Mouse (Mus musculus): ENCODE data around the gene Sgtb. TPM values are rescaled to one million over a fixed set of nuclear protein-coding genes. Genes with fewer than 3 reads are reported as not detected.

The Sgtb gene
- polyA plus RNA-seq, 1 experiment from 2014 or later = 32.5 TPM

DNA sequence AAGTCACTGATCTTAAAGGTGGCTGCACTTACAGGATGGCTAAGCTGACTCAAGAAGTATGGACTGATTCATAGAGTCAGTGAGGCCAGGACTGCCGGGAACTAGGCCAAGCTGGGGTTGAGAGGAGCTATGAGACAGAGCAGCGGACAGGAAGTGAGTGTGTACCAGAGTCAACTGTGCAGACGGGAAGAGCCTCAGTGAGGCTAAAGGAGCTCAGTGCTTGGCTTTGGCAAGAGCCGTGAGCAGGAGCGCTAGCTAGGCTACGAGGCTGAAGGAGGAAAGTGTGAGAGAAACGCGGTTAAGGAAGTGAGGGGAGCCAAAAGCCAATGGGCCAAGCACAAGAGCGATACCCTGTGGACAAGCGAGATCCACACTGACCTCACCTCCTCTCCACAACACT is 34.8 kb upstream of the Sgtb start:
- WGBS = 84% methylated on average over 10 of the region's 10 CpGs
- Histone ChIP-seq H3K27ac (ENCODE audit: low read depth, low read length) (no peak overlapping the region), H3K27me3 (replicated peaks; ENCODE audit: control insufficient read depth, insufficient read depth, low read length) (no peaks in the 10 kb centered on the region), H3K36me3 (ENCODE audit: control insufficient read depth, insufficient read depth, low read length) (peaks cover 8% of the 10 kb centered on the region), H3K4me3 (ENCODE audit: low read length) (no peak overlapping the region), H3K9ac (ENCODE audit: low read depth, low read length) (no peak overlapping the region), H3K4me1 (ENCODE audit: control insufficient read depth, insufficient read depth, low read depth, low read length) (no peaks in the 10 kb centered on the region), H3K4me2 (ENCODE audit: low read length) (no peak overlapping the region), H3K9me3 (ENCODE audit: control insufficient read depth, low read length) (no peaks in the 10 kb centered on the region)
- ATAC-seq = no peak; the same call in 1 of the 2 replicates

DNA sequence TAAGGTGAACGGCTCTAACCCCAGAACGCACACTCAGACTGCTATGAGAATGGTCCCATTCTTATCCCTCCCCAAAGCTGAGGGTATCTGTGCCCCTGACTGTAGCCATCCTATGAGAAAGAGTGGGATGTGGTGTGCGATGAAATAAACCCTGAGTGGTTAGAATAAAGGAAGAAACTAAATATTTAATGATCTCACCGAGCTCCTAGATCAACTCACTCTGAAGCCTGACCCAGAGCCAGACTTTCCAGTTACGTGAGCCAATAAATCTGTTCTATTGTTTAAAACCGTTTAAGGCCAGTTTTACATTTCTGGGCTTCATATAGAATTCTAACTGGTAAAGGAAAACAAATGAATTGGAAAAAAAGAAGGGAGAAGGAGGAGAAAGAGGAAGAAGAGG is 32.5 kb upstream of the Sgtb start:
- ATAC-seq = no peak
- H3K4me1 ChIP-seq (ENCODE audit: control insufficient read depth, insufficient read depth, low read depth, low read length) = no peaks in the 10 kb centered on the region
- no peak overlapping the region for H3K4me2 ChIP-seq (ENCODE audit: low read length)
- no peak overlapping the region for H3K4me3 ChIP-seq (ENCODE audit: low read length)
- H3K36me3 ChIP-seq (ENCODE audit: control insufficient read depth, insufficient read depth, low read length) = peaks cover 5% of the 10 kb centered on the region
- WGBS = 76% methylated on average over 6 of the region's 6 CpGs
- H3K27ac ChIP-seq (ENCODE audit: low read depth, low read length) = no peak overlapping the region
- H3K27me3 ChIP-seq (replicated peaks; ENCODE audit: control insufficient read depth, insufficient read depth, low read length) = no peaks in the 10 kb centered on the region
- no peak overlapping the region for H3K9ac ChIP-seq (ENCODE audit: low read depth, low read length)
- no peaks in the 10 kb centered on the region for H3K9me3 ChIP-seq (ENCODE audit: control insufficient read depth, low read length)

DNA sequence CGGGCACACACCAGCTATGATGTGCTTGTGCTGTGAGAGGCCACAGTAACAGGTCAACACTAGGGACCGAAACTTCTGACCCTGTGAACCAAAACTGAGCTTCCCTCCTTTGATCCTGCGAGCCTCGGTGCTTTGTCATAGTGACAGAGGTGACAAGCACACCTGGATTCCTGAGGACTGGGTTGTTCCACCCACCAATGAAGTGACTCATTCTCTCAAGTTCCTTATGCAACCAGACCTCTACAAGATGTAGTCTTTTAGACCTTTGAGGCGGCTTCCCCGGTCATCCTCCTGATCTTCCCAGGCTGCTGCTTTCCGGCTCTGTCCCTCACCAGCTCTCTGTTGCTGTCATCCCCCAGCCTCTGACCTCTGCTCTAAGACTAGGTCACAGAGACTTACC is 27.0 kb upstream of the Sgtb start:
- Histone ChIP-seq H3K27ac (ENCODE audit: low read depth, low read length) (no peak overlapping the region), H3K9me3 (ENCODE audit: control insufficient read depth, low read length) (no peaks in the 10 kb centered on the region), H3K4me3 (ENCODE audit: low read length) (no peak overlapping the region), H3K36me3 (ENCODE audit: control insufficient read depth, insufficient read depth, low read length) (no peaks in the 10 kb centered on the region), H3K4me1 (ENCODE audit: control insufficient read depth, insufficient read depth, low read depth, low read length) (no peaks in the 10 kb centered on the region), H3K4me2 (ENCODE audit: low read length) (no peak overlapping the region), H3K9ac (ENCODE audit: low read depth, low read length) (no peak overlapping the region), H3K27me3 (replicated peaks; ENCODE audit: control insufficient read depth, insufficient read depth, low read length) (no peaks in the 10 kb centered on the region)
- ATAC-seq = no peak
- 96% methylated on average over 7 of the region's 7 CpGs for WGBS

DNA sequence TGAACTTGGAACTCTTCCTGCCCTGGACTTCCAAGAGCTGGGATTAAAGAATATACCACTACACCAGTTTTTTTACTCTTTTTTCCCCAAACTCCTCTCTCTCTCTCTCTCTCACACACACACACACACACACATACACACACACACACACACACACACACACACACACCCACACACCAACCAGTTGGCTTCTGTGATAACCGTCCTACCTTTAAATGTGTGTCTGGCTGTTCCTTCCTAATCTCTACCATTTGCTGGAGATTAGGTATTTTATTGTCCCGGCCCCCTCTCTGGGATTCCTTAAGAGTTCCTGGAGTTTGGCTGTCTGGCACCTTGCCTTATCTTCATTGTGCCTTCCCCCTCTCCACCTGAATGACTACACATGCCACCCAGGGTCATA is 24.9 kb upstream of the Sgtb start:
- no peak for ATAC-seq
- H3K4me2 ChIP-seq (ENCODE audit: low read length) = no peak overlapping the region
- no peak overlapping the region for H3K9ac ChIP-seq (ENCODE audit: low read depth, low read length)
- H3K9me3 ChIP-seq (ENCODE audit: control insufficient read depth, low read length) = no peaks in the 10 kb centered on the region
- H3K4me3 ChIP-seq (ENCODE audit: low read length) = no peak overlapping the region
- 83% methylated on average over 2 of the region's 2 CpGs for WGBS
- no peaks in the 10 kb centered on the region for H3K27me3 ChIP-seq (replicated peaks; ENCODE audit: control insufficient read depth, insufficient read depth, low read length)
- H3K36me3 ChIP-seq (ENCODE audit: control insufficient read depth, insufficient read depth, low read length) = no peaks in the 10 kb centered on the region
- no peak overlapping the region for H3K27ac ChIP-seq (ENCODE audit: low read depth, low read length)
- H3K4me1 ChIP-seq (ENCODE audit: control insufficient read depth, insufficient read depth, low read depth, low read length) = no peaks in the 10 kb centered on the region

DNA sequence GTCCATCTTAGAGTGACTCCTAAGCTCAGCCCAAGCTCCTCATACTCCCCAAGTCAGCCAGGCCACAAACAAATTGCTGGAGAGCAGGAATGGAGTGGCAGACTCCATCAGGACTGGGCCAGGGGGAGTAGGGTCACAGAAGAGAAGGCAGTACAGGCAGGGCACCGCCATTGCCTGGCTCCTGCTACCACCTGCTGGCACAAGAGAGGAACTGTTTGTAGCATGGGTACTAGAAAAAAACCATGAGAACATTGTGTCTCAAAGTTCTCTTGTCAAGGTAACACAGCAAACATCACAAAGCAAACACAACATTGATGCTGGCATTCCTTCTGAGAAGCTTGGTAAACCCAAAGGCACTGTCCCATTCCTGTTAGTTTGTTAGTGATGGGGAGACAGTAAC is 20.2 kb upstream of the Sgtb start:
- 17% methylated on average over 1 of the region's 1 CpGs for WGBS
- Histone ChIP-seq H3K4me2 (ENCODE audit: low read length) (no peak overlapping the region), H3K4me1 (ENCODE audit: control insufficient read depth, insufficient read depth, low read depth, low read length) (no peaks in the 10 kb centered on the region), H3K9ac (ENCODE audit: low read depth, low read length) (no peak overlapping the region), H3K27ac (ENCODE audit: low read depth, low read length) (no peak overlapping the region), H3K36me3 (ENCODE audit: control insufficient read depth, insufficient read depth, low read length) (no peaks in the 10 kb centered on the region), H3K4me3 (ENCODE audit: low read length) (no peak overlapping the region), H3K27me3 (replicated peaks; ENCODE audit: control insufficient read depth, insufficient read depth, low read length) (no peaks in the 10 kb centered on the region), H3K9me3 (ENCODE audit: control insufficient read depth, low read length) (no peaks in the 10 kb centered on the region)
- no peak for ATAC-seq

DNA sequence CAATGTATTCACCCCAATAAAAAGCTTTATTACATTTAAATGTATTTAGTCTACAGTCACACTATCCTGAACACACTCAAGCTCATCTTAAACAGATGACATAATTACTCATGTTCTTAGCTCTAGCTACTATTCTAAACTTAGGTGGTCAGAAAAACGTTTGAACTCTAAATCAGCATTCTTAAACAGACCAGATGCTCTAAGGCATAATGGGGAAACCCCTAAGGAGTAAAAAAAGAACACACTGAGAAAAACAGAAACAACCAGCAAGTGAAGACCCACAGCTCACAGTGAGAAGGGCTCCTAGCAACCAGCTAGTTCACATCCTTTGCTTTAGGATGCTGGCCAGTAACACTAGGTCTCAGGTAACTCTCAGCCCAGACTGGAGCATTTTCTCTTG is 17.8 kb upstream of the Sgtb start:
- ATAC-seq = no peak
- Histone ChIP-seq H3K4me3 (ENCODE audit: low read length) (no peak overlapping the region), H3K27me3 (replicated peaks; ENCODE audit: control insufficient read depth, insufficient read depth, low read length) (no peaks in the 10 kb centered on the region), H3K27ac (ENCODE audit: low read depth, low read length) (no peak overlapping the region), H3K4me1 (ENCODE audit: control insufficient read depth, insufficient read depth, low read depth, low read length) (no peaks in the 10 kb centered on the region), H3K4me2 (ENCODE audit: low read length) (no peak overlapping the region), H3K36me3 (ENCODE audit: control insufficient read depth, insufficient read depth, low read length) (no peaks in the 10 kb centered on the region), H3K9ac (ENCODE audit: low read depth, low read length) (no peak overlapping the region), H3K9me3 (ENCODE audit: control insufficient read depth, low read length) (no peaks in the 10 kb centered on the region)
- WGBS = 22% methylated on average over 1 of the region's 1 CpGs

DNA sequence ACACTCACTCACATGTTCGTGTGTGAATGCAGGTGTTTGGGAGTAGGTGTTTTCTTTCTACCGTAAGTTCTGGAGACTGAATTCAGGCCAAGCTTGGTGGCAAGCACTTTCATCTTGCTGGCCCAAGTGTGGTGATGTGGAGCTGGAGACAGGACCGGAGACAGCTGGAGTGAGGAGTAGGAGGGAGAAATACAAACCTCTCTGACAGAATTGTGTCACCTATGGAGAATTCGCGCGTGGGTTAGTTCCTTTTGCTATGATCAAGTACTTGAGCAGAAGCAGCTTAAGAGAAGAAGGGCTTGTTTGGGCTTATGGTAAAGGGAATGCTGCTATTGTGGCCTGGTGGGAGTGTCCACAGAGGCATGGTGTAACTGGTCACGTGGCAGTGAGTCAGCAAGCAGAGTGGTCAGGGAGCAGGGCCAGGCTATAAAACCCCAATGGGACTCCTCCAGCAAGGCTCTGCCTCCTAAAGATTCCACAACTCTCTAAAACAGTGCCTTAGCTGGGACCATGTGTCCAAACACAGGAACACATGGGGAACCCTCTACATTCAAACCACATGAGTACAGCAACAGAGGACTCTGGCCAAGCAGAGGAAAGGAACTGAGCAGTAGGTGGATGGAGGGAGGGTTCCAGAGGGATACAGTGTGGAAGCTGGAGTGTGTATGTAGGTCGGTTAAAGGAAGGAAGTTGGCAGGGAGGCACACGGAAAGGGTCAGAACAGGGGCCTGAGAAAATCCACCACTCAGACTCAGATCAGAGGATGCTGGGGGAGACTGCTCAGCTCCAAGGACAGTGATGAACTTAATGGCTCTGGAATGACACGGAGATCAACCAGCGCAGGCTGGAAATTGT is 14.8 kb upstream of the Sgtb start:
- Histone ChIP-seq H3K4me1 (ENCODE audit: control insufficient read depth, insufficient read depth, low read depth, low read length) (no peaks in the 10 kb centered on the region), H3K4me3 (ENCODE audit: low read length) (no peak overlapping the region), H3K9ac (ENCODE audit: low read depth, low read length) (no peak overlapping the region), H3K9me3 (ENCODE audit: control insufficient read depth, low read length) (no peaks in the 10 kb centered on the region), H3K4me2 (ENCODE audit: low read length) (no peak overlapping the region), H3K36me3 (ENCODE audit: control insufficient read depth, insufficient read depth, low read length) (no peaks in the 10 kb centered on the region), H3K27ac (ENCODE audit: low read depth, low read length) (no peak overlapping the region), H3K27me3 (replicated peaks; ENCODE audit: control insufficient read depth, insufficient read depth, low read length) (no peaks in the 10 kb centered on the region)
- no peak for ATAC-seq
- 81% methylated on average over 11 of the region's 11 CpGs for WGBS

DNA sequence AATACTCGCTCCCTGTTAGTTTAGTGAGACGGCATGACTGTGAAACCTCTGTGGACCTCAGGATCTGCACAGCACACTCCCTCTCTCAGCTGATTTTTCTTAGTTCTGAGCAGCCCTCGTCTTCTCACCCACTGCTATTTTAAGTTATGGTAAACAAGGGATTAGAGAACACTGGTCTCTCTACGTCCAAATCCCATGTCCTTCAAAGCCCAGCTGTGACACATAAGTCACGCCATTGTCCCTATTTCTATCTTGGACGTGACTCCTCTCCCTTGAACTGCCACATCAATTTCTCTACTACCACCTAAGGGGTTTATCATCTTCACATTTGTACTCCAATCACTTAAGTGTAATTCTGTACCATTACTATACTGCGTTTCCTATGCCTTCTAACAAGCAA is 13.6 kb upstream of the Sgtb start:
- WGBS = 66% methylated on average over 7 of the region's 7 CpGs
- Histone ChIP-seq H3K27ac (ENCODE audit: low read depth, low read length) (no peak overlapping the region), H3K36me3 (ENCODE audit: control insufficient read depth, insufficient read depth, low read length) (no peaks in the 10 kb centered on the region), H3K9me3 (ENCODE audit: control insufficient read depth, low read length) (no peaks in the 10 kb centered on the region), H3K9ac (ENCODE audit: low read depth, low read length) (no peak overlapping the region), H3K4me3 (ENCODE audit: low read length) (no peak overlapping the region), H3K27me3 (replicated peaks; ENCODE audit: control insufficient read depth, insufficient read depth, low read length) (no peaks in the 10 kb centered on the region), H3K4me2 (ENCODE audit: low read length) (no peak overlapping the region), H3K4me1 (ENCODE audit: control insufficient read depth, insufficient read depth, low read depth, low read length) (no peaks in the 10 kb centered on the region)
- no peak for ATAC-seq

DNA sequence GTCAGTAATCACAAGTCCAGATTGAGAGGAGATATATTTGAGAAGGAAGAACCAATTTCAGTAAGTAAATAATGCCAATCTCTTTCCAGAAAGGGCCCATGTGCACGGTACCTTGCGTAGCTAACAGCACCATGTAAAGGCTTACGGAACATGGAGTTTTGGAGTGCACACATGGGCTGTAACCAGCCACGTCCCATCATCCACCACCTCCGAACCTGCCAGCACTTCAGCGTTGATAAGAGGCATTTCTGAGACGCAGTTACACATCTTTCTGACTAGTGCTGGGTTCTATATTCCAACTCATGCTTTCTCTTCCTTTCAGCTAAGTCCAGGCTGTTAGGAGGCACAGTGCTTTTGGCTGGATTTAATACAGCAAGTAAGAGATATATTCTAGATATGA is 12.4 kb upstream of the Sgtb start:
- Histone ChIP-seq H3K9me3 (ENCODE audit: control insufficient read depth, low read length) (no peaks in the 10 kb centered on the region), H3K4me2 (ENCODE audit: low read length) (no peak overlapping the region), H3K36me3 (ENCODE audit: control insufficient read depth, insufficient read depth, low read length) (no peaks in the 10 kb centered on the region), H3K4me1 (ENCODE audit: control insufficient read depth, insufficient read depth, low read depth, low read length) (no peaks in the 10 kb centered on the region), H3K27ac (ENCODE audit: low read depth, low read length) (no peak overlapping the region), H3K4me3 (ENCODE audit: low read length) (no peak overlapping the region), H3K9ac (ENCODE audit: low read depth, low read length) (no peak overlapping the region), H3K27me3 (replicated peaks; ENCODE audit: control insufficient read depth, insufficient read depth, low read length) (no peaks in the 10 kb centered on the region)
- no peak for ATAC-seq
- WGBS = 94% methylated on average over 7 of the region's 7 CpGs
